Mouse (Mus musculus) lung, postnatal 0 days (tissue): Measurements from ENCODE around the gene Xylt1.

Experiments
- CTCF ChIP-seq: IDR thresholded peaks from 2 replicates; pipeline ENCODE4 v1.5.1; 2016; ENCODE audit warnings: antibody characterized with exemption, mild to moderate bottlenecking
- EP300 ChIP-seq: IDR thresholded peaks from 2 replicates; pipeline ENCODE4 v1.6.1; 2016; ENCODE audit warnings: antibody characterized with exemption, mild to moderate bottlenecking, control low read depth

DNA sequence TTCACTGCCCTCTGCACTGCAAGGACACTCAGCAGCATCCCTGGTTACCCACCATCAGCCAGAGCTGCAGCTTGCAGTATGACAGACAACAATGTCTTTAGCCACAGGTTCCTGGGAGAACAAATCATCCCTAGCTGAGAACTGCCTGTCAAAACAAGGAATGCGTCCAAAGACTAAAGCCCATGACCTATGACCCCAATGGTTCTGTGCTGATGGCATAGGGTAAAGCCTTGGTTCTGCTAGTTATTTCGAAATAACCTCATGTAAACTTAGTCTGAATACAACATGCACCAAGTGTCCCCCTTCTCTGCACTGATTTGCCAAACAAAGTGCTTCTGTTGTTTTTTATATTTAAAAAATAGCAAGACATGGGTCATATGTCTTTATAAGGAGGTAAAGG, 103.8 kb downstream of the Xylt1 start:
- no peak for TF ChIP-seq CTCF
- TF ChIP-seq EP300 = no peak
